Mouse (Mus musculus): ENCODE results near the gene Doc2b.

- TF ChIP-seq CTCF (IDR thresholded peaks at IDR 0.05; ENCODE audit: borderline replicate concordance, control insufficient read depth, extremely low read depth, insufficient read depth, low read length, poor library complexity) (no peak), POLR2A (IDR thresholded peaks at IDR 0.05; ENCODE audit: control insufficient read depth, extremely low read depth, insufficient read depth, low read length, poor library complexity) (no peak)
Measured at GRCm38 (mm10) chr11:75768091-75768989, 27.5 kb downstream of the Doc2b start.

Measured in thymus, adult 2 months (tissue).